Mouse (Mus musculus) lung, postnatal 14 days (tissue): ENCODE measurements around the gene 1110008L16Rik.

Experiments used
- DNase-seq: peaks from one replicate; pipeline ENCODE4 v3.0.0; 2021

The 1110008L16Rik gene

GRCm38 (mm10) chr12:55343998-55344397, 44.6 kb downstream of the 1110008L16Rik start:
- no peak for DNase-seq

GRCm38 (mm10) chr12:55344583-55344982, 45.2 kb downstream of the 1110008L16Rik start:
- peak; percentile 4 for DNase-seq

GRCm38 (mm10) chr12:55353423-55353822, 54.0 kb downstream of the 1110008L16Rik start:
- DNase-seq = peak; percentile 18

GRCm38 (mm10) chr12:55354904-55355303, 55.5 kb downstream of the 1110008L16Rik start:
- DNase-seq = peak; percentile 46

- DNase-seq = no peak
Measured at GRCm38 (mm10) chr12:55357303-55357702, 57.9 kb downstream of the 1110008L16Rik start.

- no peak for DNase-seq
Measured at GRCm38 (mm10) chr12:55360929-55361328, 61.6 kb downstream of the 1110008L16Rik start.

GRCm38 (mm10) chr12:55365083-55365482, 65.7 kb downstream of the 1110008L16Rik start:
- no peak for DNase-seq

GRCm38 (mm10) chr12:55372424-55373055, 73.2 kb downstream of the 1110008L16Rik start:
- DNase-seq = peak; percentile 39

- no peak for DNase-seq
Measured at GRCm38 (mm10) chr12:55376956-55377609, 77.7 kb downstream of the 1110008L16Rik start.

GRCm38 (mm10) chr12:55377610-55377980, 78.2 kb downstream of the 1110008L16Rik start:
- DNase-seq = no peak

- DNase-seq = no peak
Measured at GRCm38 (mm10) chr12:55384023-55384749, 84.8 kb downstream of the 1110008L16Rik start, which contains the start of gene Psma6. Gene Psma6 (plus strand): TSS chr12:55384222.

GRCm38 (mm10) chr12:55384826-55385225, 85.4 kb downstream of the 1110008L16Rik start:
- DNase-seq = no peak

GRCm38 (mm10) chr12:55385931-55386330, 86.6 kb downstream of the 1110008L16Rik start:
- DNase-seq = no peak

- DNase-seq = no peak
Measured at GRCm38 (mm10) chr12:55386456-55386855, 87.1 kb downstream of the 1110008L16Rik start.

GRCm38 (mm10) chr12:55387083-55387787, 87.9 kb downstream of the 1110008L16Rik start:
- no peak for DNase-seq

- peak; percentile 35 for DNase-seq
Measured at GRCm38 (mm10) chr12:55387788-55388465, 88.5 kb downstream of the 1110008L16Rik start.

GRCm38 (mm10) chr12:55388478-55388877, 89.1 kb downstream of the 1110008L16Rik start:
- DNase-seq = peak; percentile 76

GRCm38 (mm10) chr12:55389132-55390081, 90.0 kb downstream of the 1110008L16Rik start:
- peak; percentile 26 for DNase-seq

GRCm38 (mm10) chr12:55392120-55392519, 92.7 kb downstream of the 1110008L16Rik start:
- DNase-seq = no peak

- DNase-seq = no peak
Measured at GRCm38 (mm10) chr12:55392733-55393577, 93.6 kb downstream of the 1110008L16Rik start.
